Mouse (Mus musculus): ENCODE data around the gene Tubb5. TPM values are rescaled to one million over a fixed set of nuclear protein-coding genes. Genes with fewer than 3 reads are reported as not detected.

The Tubb5 gene
- total RNA-seq, 1 experiment from 2014 or later = 139 TPM

- no peak for ATAC-seq (replicated peaks; ENCODE audit: insufficient number of reproducible peaks, low FRiP score, low TSS enrichment, poor library complexity, severe bottlenecking)
Observed at GRCm38 (mm10) chr17:35833894-35834293, 4.2 kb downstream of the Tubb5 start.

GRCm38 (mm10) chr17:35833239-35833751, 4.8 kb downstream of the Tubb5 start:
- ATAC-seq (replicated peaks; ENCODE audit: insufficient number of reproducible peaks, low FRiP score, low TSS enrichment, poor library complexity, severe bottlenecking) = no peak

GRCm38 (mm10) chr17:35832400-35833238, 5.5 kb downstream of the Tubb5 start:
- no peak for ATAC-seq (replicated peaks; ENCODE audit: insufficient number of reproducible peaks, low FRiP score, low TSS enrichment, poor library complexity, severe bottlenecking)

GRCm38 (mm10) chr17:35829737-35830136, 8.4 kb downstream of the Tubb5 start:
- ATAC-seq (replicated peaks; ENCODE audit: insufficient number of reproducible peaks, low FRiP score, low TSS enrichment, poor library complexity, severe bottlenecking) = peak; percentile 88

GRCm38 (mm10) chr17:35825109-35825850, 12.8 kb downstream of the Tubb5 start:
- ATAC-seq (replicated peaks; ENCODE audit: insufficient number of reproducible peaks, low FRiP score, low TSS enrichment, poor library complexity, severe bottlenecking) = no peak

GRCm38 (mm10) chr17:35824402-35824801, 13.7 kb downstream of the Tubb5 start:
- no peak for ATAC-seq (replicated peaks; ENCODE audit: insufficient number of reproducible peaks, low FRiP score, low TSS enrichment, poor library complexity, severe bottlenecking)

GRCm38 (mm10) chr17:35822964-35823937, 14.9 kb downstream of the Tubb5 start, which contains the start of gene Flot1:
Gene Flot1 (plus strand): TSS chr17:35823230.
- peak; percentile 87 for ATAC-seq (replicated peaks; ENCODE audit: insufficient number of reproducible peaks, low FRiP score, low TSS enrichment, poor library complexity, severe bottlenecking)

- no peak for ATAC-seq (replicated peaks; ENCODE audit: insufficient number of reproducible peaks, low FRiP score, low TSS enrichment, poor library complexity, severe bottlenecking)
Observed at GRCm38 (mm10) chr17:35822564-35822963, 15.5 kb downstream of the Tubb5 start.

GRCm38 (mm10) chr17:35821439-35822430, 16.4 kb downstream of the Tubb5 start, which contains the start of gene Ier3:
Gene Ier3 (plus strand): TSS chr17:35821684.
- ATAC-seq (replicated peaks; ENCODE audit: insufficient number of reproducible peaks, low FRiP score, low TSS enrichment, poor library complexity, severe bottlenecking) = 0 out of 2 replicates have a peak, but pooled peaks have one; percentile 11

GRCm38 (mm10) chr17:35820111-35820510, 18.0 kb downstream of the Tubb5 start:
- no peak for ATAC-seq (replicated peaks; ENCODE audit: insufficient number of reproducible peaks, low FRiP score, low TSS enrichment, poor library complexity, severe bottlenecking)

GRCm38 (mm10) chr17:35817226-35817625, 20.9 kb downstream of the Tubb5 start:
- ATAC-seq (replicated peaks; ENCODE audit: insufficient number of reproducible peaks, low FRiP score, low TSS enrichment, poor library complexity, severe bottlenecking) = no peak

GRCm38 (mm10) chr17:35816686-35817085, 21.4 kb downstream of the Tubb5 start:
- no peak for ATAC-seq (replicated peaks; ENCODE audit: insufficient number of reproducible peaks, low FRiP score, low TSS enrichment, poor library complexity, severe bottlenecking)

GRCm38 (mm10) chr17:35815836-35816235, 22.3 kb downstream of the Tubb5 start:
- no peak for ATAC-seq (replicated peaks; ENCODE audit: insufficient number of reproducible peaks, low FRiP score, low TSS enrichment, poor library complexity, severe bottlenecking)

- ATAC-seq (replicated peaks; ENCODE audit: insufficient number of reproducible peaks, low FRiP score, low TSS enrichment, poor library complexity, severe bottlenecking) = no peak
Observed at GRCm38 (mm10) chr17:35814678-35815077, 23.4 kb downstream of the Tubb5 start.

GRCm38 (mm10) chr17:35813653-35814052, 24.5 kb downstream of the Tubb5 start:
- ATAC-seq (replicated peaks; ENCODE audit: insufficient number of reproducible peaks, low FRiP score, low TSS enrichment, poor library complexity, severe bottlenecking) = no peak; the same call in 1 of the 2 replicates

- peak; percentile 54 for ATAC-seq (replicated peaks; ENCODE audit: insufficient number of reproducible peaks, low FRiP score, low TSS enrichment, poor library complexity, severe bottlenecking)
Observed at GRCm38 (mm10) chr17:35813245-35813647, 24.9 kb downstream of the Tubb5 start.

- no peak for ATAC-seq (replicated peaks; ENCODE audit: insufficient number of reproducible peaks, low FRiP score, low TSS enrichment, poor library complexity, severe bottlenecking)
Observed at GRCm38 (mm10) chr17:35812736-35813135, 25.4 kb downstream of the Tubb5 start.

Measured in monocyte, adult 5-6 weeks (primary cell).